13 mouse cellular contexts compared by ENCODE assay signal in the genomic region with DNA sequence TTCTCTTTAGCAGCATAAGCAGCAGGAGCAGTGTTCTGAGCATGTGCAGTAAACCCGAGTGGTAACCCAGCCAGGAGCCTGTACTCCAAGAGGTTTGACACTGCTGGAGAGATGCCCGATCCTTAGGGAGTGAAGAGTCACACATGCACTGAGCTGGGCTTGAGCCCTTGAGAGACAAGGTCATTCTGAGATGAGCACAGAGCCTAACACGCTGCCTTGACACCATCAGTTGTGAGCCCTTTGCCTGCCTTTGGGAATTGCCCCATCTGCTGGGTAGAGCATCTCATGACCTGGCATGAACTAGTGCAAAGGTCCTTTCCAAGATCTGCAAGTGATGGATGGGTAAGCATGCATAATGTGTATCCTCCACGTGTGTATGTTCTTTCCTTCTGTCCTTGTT. TPM values are rescaled to one million over a fixed set of nuclear protein-coding genes. Genes with fewer than 3 reads are reported as not detected.
A peak's percentile ranks its signal among the peaks of the same experiment; 100 is the strongest.
DNase-seq lines count a peak whose midpoint lies in the region; ATAC-seq and TF ChIP-seq lines count a peak whose summit lies in the region.
"Had no signal": no experiment of that assay in that cellular context is flagged by ENCODE, and none has a peak within 500 bp of the region (broad histone marks: within the 10 kb centered on the region; RNA-seq: fewer than 3 reads in every experiment).

No protein-coding gene starts in this region.

- in situ Hi-C loops in Patski (cut with MboI; ENCODE audit: low pct_unique_long_range_greater_than_20kb): no loop called here

- no peak for TF ChIP-seq POLR2A in cerebellum, adult 2 months (IDR thresholded peaks at IDR 0.05; ENCODE audit: borderline replicate concordance, insufficient read depth, low read length)
- TF ChIP-seq POLR2A in kidney, adult 2 months (IDR thresholded peaks at IDR 0.05; ENCODE audit: low read depth, low read length): no peak

- no peak for ATAC-seq in Patski
- ATAC-seq in liver, embryonic 11.5 days (replicated peaks; ENCODE audit: low FRiP score): no peak
- ATAC-seq: forebrain, embryonic 15.5 days had no signal

- H3K4me1 ChIP-seq in cerebellum, adult 2 months (ENCODE audit: control insufficient read depth, insufficient read depth, low read length): no peaks in the 10 kb centered on the region
- no peaks in the 10 kb centered on the region for H3K4me1 ChIP-seq in kidney, adult 2 months (ENCODE audit: control insufficient read depth, insufficient read depth, low read length)
- no peaks in the 10 kb centered on the region for H3K4me1 ChIP-seq in liver, embryonic 11.5 days (replicated peaks; ENCODE audit: control insufficient read depth, insufficient read depth, low read length)
- H3K4me1 ChIP-seq: forebrain, embryonic 15.5 days; liver, embryonic 13.5 days; megakaryocyte, embryonic 14.5 days had no signal

- no peak overlapping the region for H3K4me3 ChIP-seq in cerebellum, adult 2 months (replicated peaks; ENCODE audit: insufficient read depth, low read depth, low read length)
- no peak overlapping the region for H3K4me3 ChIP-seq in kidney, adult 2 months (ENCODE audit: insufficient read depth, low read depth, low read length)
- no peak overlapping the region for H3K4me3 ChIP-seq in liver, embryonic 11.5 days (ENCODE audit: low read depth, low read length)
- H3K4me3 ChIP-seq: embryonic facial prominence, embryonic 15.5 days; forebrain, embryonic 15.5 days; liver, embryonic 13.5 days; megakaryocyte, embryonic 14.5 days had no signal

- H3K9me3 ChIP-seq in liver, embryonic 11.5 days (ENCODE audit: control insufficient read depth, low read length): no peaks in the 10 kb centered on the region
- H3K9me3 ChIP-seq: embryonic facial prominence, embryonic 15.5 days; forebrain, embryonic 15.5 days; liver, embryonic 13.5 days had no signal

- POLR2A ChIA-PET in Patski (lab: Charles Lee): no interaction called here

- CTCF ChIA-PET in Patski (lab: Charles Lee): no interaction called here

- peak; percentile 21 to 23 for DNase-seq in cerebellum, postnatal 14 days
- DNase-seq in cerebellum, adult 2 months: no peak
- peak; percentile 12 for DNase-seq in kidney, adult 2 months
- no peak for DNase-seq in kidney, adult 8-10 months
- no peak for DNase-seq in Patski (ENCODE audit: low read depth, low spot score)
- DNase-seq in brain, adult 2 months (ENCODE audit: low read depth, low spot score): peak; percentile 9
- DNase-seq in c-Kit-positive CD71-positive TER-119-positive erythroid progenitor cells, embryonic 14.5 days (ENCODE audit: low spot score): no peak
- no peak for DNase-seq in liver, embryonic 11.5 days (ENCODE audit: low spot score)
- DNase-seq: kidney, adult 9 months; liver, embryonic 13.5 days had no signal

- H3K27ac ChIP-seq in cerebellum, adult 2 months (ENCODE audit: insufficient read depth, low read length): no peak overlapping the region
- H3K27ac ChIP-seq in kidney, adult 2 months (ENCODE audit: insufficient read depth, low read depth, low read length): no peak overlapping the region
- H3K27ac ChIP-seq in liver, embryonic 11.5 days (ENCODE audit: low read depth, low read length): no peak overlapping the region
- H3K27ac ChIP-seq: embryonic facial prominence, embryonic 15.5 days; forebrain, embryonic 15.5 days; liver, embryonic 13.5 days had no signal

- WGBS in cerebellum, adult 2 months: 20% methylated on average over 4 of the region's 4 CpGs
- 51% methylated on average over 4 of the region's 4 CpGs for whole genome bisulfite sequencing in kidney, adult 2 months
- 57% methylated on average over 4 of the region's 4 CpGs for WGBS in liver, embryonic 11.5 days

- no peak; the same call in 1 of the 2 replicates for TF ChIP-seq CTCF in cerebellum, adult 2 months (IDR thresholded peaks at IDR 0.05; ENCODE audit: borderline replicate concordance, insufficient read depth, low read depth, low read length)
- no peak; the same call in 1 of the 2 replicates for TF ChIP-seq CTCF in kidney, adult 2 months (conservative IDR thresholded peaks at IDR 0.05; ENCODE audit: insufficient read depth, insufficient read length, low read depth, low read length)
- TF ChIP-seq CTCF in Patski (IDR thresholded peaks at IDR 0.05): peak; percentile 28

- no peaks in the 10 kb centered on the region for H3K36me3 ChIP-seq in kidney, adult 2 months (ENCODE audit: control insufficient read depth, insufficient read depth, low read length)
- no peaks in the 10 kb centered on the region for H3K36me3 ChIP-seq in liver, embryonic 11.5 days (ENCODE audit: control insufficient read depth, insufficient read depth, low read length)
- H3K36me3 ChIP-seq: embryonic facial prominence, embryonic 15.5 days; forebrain, embryonic 15.5 days; liver, embryonic 13.5 days had no signal

- no peak overlapping the region for H3K9ac ChIP-seq in liver, embryonic 11.5 days (ENCODE audit: low read depth, low read length)
- H3K9ac ChIP-seq: embryonic facial prominence, embryonic 15.5 days; forebrain, embryonic 15.5 days; liver, embryonic 13.5 days had no signal

- no peaks in the 10 kb centered on the region for H3K27me3 ChIP-seq in cerebellum, adult 2 months (ENCODE audit: control insufficient read depth, insufficient read depth, low read length)
- no peaks in the 10 kb centered on the region for H3K27me3 ChIP-seq in kidney, adult 2 months (replicated peaks; ENCODE audit: control insufficient read depth, insufficient read depth, low read length)
- H3K27me3 ChIP-seq in Patski: peaks cover 43% of the 10 kb centered on the region
- H3K27me3 ChIP-seq in liver, embryonic 11.5 days (replicated peaks; ENCODE audit: control insufficient read depth, insufficient read depth, low read length): no peaks in the 10 kb centered on the region
- H3K27me3 ChIP-seq: embryonic facial prominence, embryonic 15.5 days; forebrain, embryonic 15.5 days; liver, embryonic 13.5 days had no signal

- H3K4me2 ChIP-seq in liver, embryonic 11.5 days: no peak overlapping the region
- H3K4me2 ChIP-seq: embryonic facial prominence, embryonic 15.5 days; forebrain, embryonic 15.5 days; liver, embryonic 13.5 days had no signal

RNA-seq across cellular contexts. Expression of gene Adamts8, which starts 29.6 kb away (rescaled TPM):
- polyA plus RNA-seq in cerebellum, adult 2 months (2012; rRNA removed): 1.1 and 1.4 TPM in 2 replicates
- 0.83 and 1.7 TPM in 2 replicates for polyA plus RNA-seq in kidney, adult 2 months (2012; rRNA removed)
- not detected for polyA plus RNA-seq in Patski (2021)
- 0.12 and 0.19 TPM in 2 replicates for polyA plus RNA-seq in liver, embryonic 11.5 days (2014; fragmentation: Nextera tagmentation; extraction: Ambion mirVana)

RNA-seq across cellular contexts. Expression of gene Adamts15, which starts 49.7 kb away (rescaled TPM):
- polyA plus RNA-seq in cerebellum, adult 2 months (2012; rRNA removed): 5.6 and 6.4 TPM in 2 replicates
- polyA plus RNA-seq in kidney, adult 2 months (2012; rRNA removed): 6.2 and 7.3 TPM in 2 replicates
- polyA plus RNA-seq in Patski (2021): 0.72 TPM
- polyA plus RNA-seq in liver, embryonic 11.5 days (2014; fragmentation: Nextera tagmentation; extraction: Ambion mirVana): 2.5 and 3.0 TPM in 2 replicates

RNA-seq across cellular contexts. Expression of gene Zbtb44, which starts 58.5 kb away (rescaled TPM):
- polyA plus RNA-seq in cerebellum, adult 2 months (2012; rRNA removed): 7.8 and 8.6 TPM in 2 replicates
- polyA plus RNA-seq in kidney, adult 2 months (2012; rRNA removed): 8.3 and 9.9 TPM in 2 replicates
- polyA plus RNA-seq in Patski (2021): 11.3 TPM
- 8.2 and 9.1 TPM in 2 replicates for polyA plus RNA-seq in liver, embryonic 11.5 days (2014; fragmentation: Nextera tagmentation; extraction: Ambion mirVana)

Comparison
In these comparisons a context has a peak if more than half of its experiments do, and no peak if none do; other contexts are left out.
1. DNase-seq: peak in cerebellum, postnatal 14 days (2 of 2), kidney, adult 2 months (single experiment) and brain, adult 2 months (single experiment); none in cerebellum, adult 2 months (0 of 2), kidney, adult 8-10 months (0 of 2), Patski (single experiment), c-Kit-positive CD71-positive TER-119-positive erythroid progenitor cells, embryonic 14.5 days (single experiment) and liver, embryonic 11.5 days (single experiment).